Mouse (Mus musculus) gastrocnemius, adult 2 months (tissue): ENCODE measurements at regions not wholly inside any gene's neighbourhood (a gene's known extent, or its start where the extent isn't known, plus 50 kb on each side); places are given as distances from the start of the nearest gene placed in this dataset.

Experiments used
- DNase-seq: peaks from one replicate; pipeline ENCODE4 v3.0.0; 2022
- H3K27ac ChIP-seq: fragments of 200-600 bp; 2 replicates; pipeline ENCODE4 v1.8.1; 2022; ENCODE audit warnings: mild to moderate bottlenecking
- H3K4me3 ChIP-seq: fragments of 200-600 bp; 2 replicates; pipeline ENCODE4 v1.8.1; 2022; ENCODE audit warnings: mild to moderate bottlenecking, moderate library complexity
- CTCF ChIP-seq: fragments of 200-600 bp; IDR thresholded peaks from 2 replicates; pipeline ENCODE4 v1.8.1; 2022; ENCODE audit warnings: antibody characterized with exemption, mild to moderate bottlenecking, moderate library complexity
- intact Hi-C: fragments of 180-260 bp; cut with DNase I; formaldehyde crosslinking; loops from one replicate; pipeline ENCODE4 v1.15.1; 2025

GRCm38 (mm10) chr6:31253251-31253935 is 145.1 kb upstream of the Mkln1 start:
- Histone ChIP-seq H3K27ac (peak overlapping the region; percentile 86), H3K4me3 (peak overlapping the region; percentile 60)
- TF ChIP-seq CTCF = no peak
- intact Hi-C loops = no loop called here
- DNase-seq = peak; percentile 77

- no peak for DNase-seq
- Histone ChIP-seq H3K4me3 (peak overlapping the region; percentile 9; the same call in 1 of the 2 replicates), H3K27ac (peak overlapping the region; percentile 93)
- TF ChIP-seq CTCF = no peak
- intact Hi-C loops = loop anchor here (5.0 kb wide), 1 partner anchor 38 kb away; no protein-coding TSS in a partner anchor
Measured at GRCm38 (mm10) chr6:31260645-31261345, 137.7 kb upstream of the Mkln1 start.

GRCm38 (mm10) chr6:31261797-31262540 is 136.6 kb upstream of the Mkln1 start:
- DNase-seq = peak; percentile 79
- intact Hi-C loops = loop anchor here (5.0 kb wide), 1 partner anchor 40 kb away; no protein-coding TSS in a partner anchor
- Histone ChIP-seq H3K4me3 (no peak overlapping the region), H3K27ac (peak overlapping the region; percentile 93)
- TF ChIP-seq CTCF = no peak

- no peak for DNase-seq
- Histone ChIP-seq H3K27ac (peak overlapping the region; percentile 93), H3K4me3 (no peak overlapping the region)
- intact Hi-C loops = loop anchor here (5.0 kb wide), 1 partner anchor 40 kb away; no protein-coding TSS in a partner anchor
- TF ChIP-seq CTCF = no peak
Measured at GRCm38 (mm10) chr6:31262651-31263050, 135.9 kb upstream of the Mkln1 start.

- no peak for TF ChIP-seq CTCF
- H3K4me3 ChIP-seq = no peak overlapping the region
- H3K27ac ChIP-seq = peak overlapping the region; percentile 93
- intact Hi-C loops = loop anchor here (5.0 kb wide), 1 partner anchor 42 kb away; no protein-coding TSS in a partner anchor
- no peak for DNase-seq
Measured at GRCm38 (mm10) chr6:31263821-31264220, 134.7 kb upstream of the Mkln1 start.

- Histone ChIP-seq H3K27ac (no peak overlapping the region), H3K4me3 (no peak overlapping the region)
- no peak for DNase-seq
- no peak for TF ChIP-seq CTCF
- intact Hi-C loops = no loop called here
Measured at GRCm38 (mm10) chr6:31266441-31267040, 132.0 kb upstream of the Mkln1 start.

- TF ChIP-seq CTCF = no peak
- no peak for DNase-seq
- H3K4me3 ChIP-seq = no peak overlapping the region
- H3K27ac ChIP-seq = no peak overlapping the region
- intact Hi-C loops = no loop called here
Measured at GRCm38 (mm10) chr6:31268057-31268456, 130.5 kb upstream of the Mkln1 start.

GRCm38 (mm10) chr6:31273816-31274215 is 124.7 kb upstream of the Mkln1 start:
- intact Hi-C loops = no loop called here
- Histone ChIP-seq H3K27ac (no peak overlapping the region), H3K4me3 (no peak overlapping the region)
- DNase-seq = no peak
- no peak for TF ChIP-seq CTCF

- intact Hi-C loops = no loop called here
- H3K27ac ChIP-seq = no peak overlapping the region
- no peak for TF ChIP-seq CTCF
Measured at GRCm38 (mm10) chr6:31274236-31274635, 124.3 kb upstream of the Mkln1 start.

GRCm38 (mm10) chr6:31277792-31278191 is 120.7 kb upstream of the Mkln1 start:
- intact Hi-C loops = no loop called here
- no peak overlapping the region for H3K27ac ChIP-seq
- no peak for DNase-seq
- no peak for TF ChIP-seq CTCF
- no peak overlapping the region for H3K4me3 ChIP-seq

More at GRCm38 (mm10) chr6:31274236-31274635, 124.3 kb upstream of the Mkln1 start:
- H3K4me3 ChIP-seq = no peak overlapping the region
- no peak for DNase-seq

GRCm38 (mm10) chr6:31283973-31284372 is 114.6 kb upstream of the Mkln1 start:
- H3K4me3 ChIP-seq = no peak overlapping the region
- TF ChIP-seq CTCF = no peak
- intact Hi-C loops = no loop called here
- DNase-seq = no peak
- peak overlapping the region; percentile 65 for H3K27ac ChIP-seq

GRCm38 (mm10) chr6:31284390-31284789 is 114.1 kb upstream of the Mkln1 start:
- intact Hi-C loops = no loop called here
- H3K27ac ChIP-seq = peak overlapping the region; percentile 65
- TF ChIP-seq CTCF = no peak
- DNase-seq = no peak
- H3K4me3 ChIP-seq = no peak overlapping the region
